Mouse (Mus musculus) embryonic fibroblast, embryonic 13.5 days (primary cell): ENCODE measurements around the gene Bgn.

Experiments used
- CTCF ChIP-seq: IDR thresholded peaks from 2 replicates; pipeline ENCODE4 v1.5.1; 2011; ENCODE audit warnings: mild to moderate bottlenecking, control low read depth, low read length, moderate library complexity, borderline replicate concordance; ENCODE audit not compliant: insufficient read depth
- POLR2A ChIP-seq: IDR thresholded peaks from 2 replicates; pipeline ENCODE4 v1.6.1; 2011; ENCODE audit warnings: low read depth, mild to moderate bottlenecking, control low read depth, low read length, moderate library complexity

DNA sequence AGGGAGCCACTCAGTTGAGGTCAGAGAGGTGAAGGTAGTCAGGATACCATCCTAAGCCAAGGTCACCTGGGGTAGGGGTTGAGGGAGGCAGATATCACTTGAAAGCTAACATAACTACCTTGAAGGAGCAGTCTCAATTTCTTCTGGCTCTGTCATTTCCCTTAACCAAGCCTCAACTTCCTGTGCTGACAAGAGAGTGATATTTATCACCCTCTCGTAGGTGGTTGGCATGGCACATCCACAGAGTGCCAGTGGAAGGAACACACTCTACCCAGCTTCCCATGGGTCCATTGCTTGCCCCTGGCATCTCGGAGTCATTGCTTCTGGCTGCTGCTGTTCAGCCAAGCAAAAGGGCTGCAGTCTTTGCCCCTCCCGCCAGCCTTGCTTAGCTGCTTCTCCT is 37.3 kb downstream of the Bgn start:
- TF ChIP-seq CTCF (no peak), POLR2A (no peak)
